Mouse (Mus musculus) heart, embryonic 15.5 days (tissue): Measurements from ENCODE around the gene Slc25a31. TPM values are rescaled to one million over a fixed set of nuclear protein-coding genes. Genes with fewer than 3 reads are reported as not detected.

ENCODE experiments used
- ATAC-seq: fragments of 200-750 bp; cut with Nextera tagmentation; replicated peaks from 2 replicates; pipeline ENCODE4 v1.8.0; 2017; ENCODE audit warnings: low read depth, moderate TSS enrichment; ENCODE audit not compliant: insufficient number of reproducible peaks, insufficient read depth, low FRiP score
- H3K27ac ChIP-seq: fragments of 300-500 bp; sonication (generic); 2 replicates; pipeline ENCODE4 v1.5.1; 2015; ENCODE audit warnings: mild to moderate bottlenecking, inconsistent platforms
- H3K27me3 ChIP-seq: fragments of 300-500 bp; sonication (generic); 2 replicates; pipeline ENCODE4 v1.6.1; 2015; ENCODE audit warnings: inconsistent platforms
- H3K36me3 ChIP-seq: fragments of 300-500 bp; sonication (generic); 2 replicates; pipeline ENCODE4 v1.6.1; 2015; ENCODE audit warnings: mild to moderate bottlenecking, inconsistent platforms
- H3K4me1 ChIP-seq: fragments of 300-500 bp; sonication (generic); replicated peaks from 2 replicates; pipeline ENCODE4 v1.6.1; 2015; ENCODE audit warnings: inconsistent platforms
- H3K4me2 ChIP-seq: fragments of 300-500 bp; sonication (generic); 2 replicates; pipeline ENCODE4 v1.6.1; 2015; ENCODE audit warnings: inconsistent platforms, mild to moderate bottlenecking, moderate library complexity
- H3K4me3 ChIP-seq: fragments of 300-500 bp; sonication (generic); 2 replicates; pipeline ENCODE4 v1.5.1; 2015; ENCODE audit warnings: mild to moderate bottlenecking, inconsistent platforms
- H3K9ac ChIP-seq: fragments of 300-500 bp; sonication (generic); 2 replicates; pipeline ENCODE4 v1.6.1; 2015; ENCODE audit warnings: mild to moderate bottlenecking, inconsistent platforms
- H3K9me3 ChIP-seq: fragments of 300-500 bp; sonication (generic); replicated peaks from 2 replicates; pipeline ENCODE4 v1.6.1; 2016; ENCODE audit warnings: inconsistent platforms
- WGBS: fragments of 180-500 bp; shearing (Covaris S2); methylation state at CpG from one replicate; pipeline ENCODE4 v1.1.7; 2015; ENCODE audit warnings: mixed read lengths; 5-methylcytosine and 5-hydroxymethylcytosine counted together
- polyA plus RNA-seq: library from polyadenylated mRNA; unstranded; fragments of >200 nt; fragmentation: Nextera tagmentation; extraction: Ambion mirVana; gene quantifications from 2 replicates; pipeline ENCODE4 v1.2.1, GENCODE M21; 2015

Gene Slc25a31
- polyA plus RNA-seq, 1 experiment from 2014 or later: 0.81 TPM

DNA sequence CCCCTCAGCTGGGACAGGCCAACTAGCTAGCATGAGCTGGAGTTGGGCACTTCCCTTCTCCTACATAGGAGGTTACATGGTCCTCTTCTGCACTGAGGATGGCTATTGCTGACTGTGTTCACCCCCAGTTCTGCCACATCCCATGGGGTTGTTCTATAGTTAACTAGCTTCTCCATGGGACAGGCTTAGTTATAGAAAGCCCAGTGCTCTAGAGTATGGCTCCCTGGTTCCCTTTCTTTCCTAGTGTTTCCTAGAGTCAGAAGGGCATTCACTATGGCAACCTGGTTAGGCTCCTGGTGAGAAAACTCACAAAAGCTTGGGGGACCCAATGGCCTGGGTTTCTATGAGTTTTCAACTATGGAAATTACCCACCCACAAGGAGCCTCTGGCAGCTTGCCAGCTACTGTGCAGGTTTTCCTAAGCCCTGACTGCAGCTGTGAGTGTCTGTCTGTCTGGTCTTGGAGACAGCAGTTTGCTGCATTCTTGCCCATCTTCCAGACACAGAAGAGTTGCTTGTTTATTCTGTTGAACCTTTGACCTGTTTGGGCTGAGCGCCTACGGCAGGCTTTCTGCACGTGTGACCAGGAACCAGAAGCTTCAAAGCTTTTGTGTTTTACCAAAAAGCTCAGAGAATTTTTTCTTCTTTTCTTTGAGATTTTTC, 22.7 kb upstream of the Slc25a31 start:
- Histone ChIP-seq H3K4me2 (no peak overlapping the region), H3K27ac (no peak overlapping the region), H3K4me1 (peaks cover 31% of the 10 kb centered on the region), H3K36me3 (no peaks in the 10 kb centered on the region), H3K4me3 (no peak overlapping the region), H3K9ac (no peak overlapping the region), H3K27me3 (no peaks in the 10 kb centered on the region), H3K9me3 (no peaks in the 10 kb centered on the region)
- WGBS: 26% methylated on average over 3 of the region's 3 CpGs
- ATAC-seq: no peak

DNA sequence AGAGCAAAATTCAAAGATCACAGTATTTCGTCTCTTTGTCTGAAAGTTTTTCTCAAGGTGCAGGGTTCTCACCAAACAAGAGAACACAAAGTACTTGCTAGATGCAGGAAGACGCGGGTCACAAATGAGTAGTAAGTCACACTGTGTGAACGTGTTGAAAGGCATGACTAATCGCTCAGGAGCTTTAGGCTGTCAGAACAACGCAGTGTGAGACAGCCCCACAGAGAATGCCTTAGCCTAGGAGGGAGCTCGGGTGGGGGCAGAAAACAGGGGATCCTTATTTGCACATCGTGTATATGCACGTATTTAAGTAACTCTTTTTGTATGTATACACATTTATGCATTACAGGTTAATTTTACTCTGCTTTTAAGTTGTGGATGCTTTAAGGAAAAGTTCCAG, 21.8 kb upstream of the Slc25a31 start:
- peak overlapping the region; percentile 6; the same call in 1 of the 2 replicates for H3K4me2 ChIP-seq

DNA sequence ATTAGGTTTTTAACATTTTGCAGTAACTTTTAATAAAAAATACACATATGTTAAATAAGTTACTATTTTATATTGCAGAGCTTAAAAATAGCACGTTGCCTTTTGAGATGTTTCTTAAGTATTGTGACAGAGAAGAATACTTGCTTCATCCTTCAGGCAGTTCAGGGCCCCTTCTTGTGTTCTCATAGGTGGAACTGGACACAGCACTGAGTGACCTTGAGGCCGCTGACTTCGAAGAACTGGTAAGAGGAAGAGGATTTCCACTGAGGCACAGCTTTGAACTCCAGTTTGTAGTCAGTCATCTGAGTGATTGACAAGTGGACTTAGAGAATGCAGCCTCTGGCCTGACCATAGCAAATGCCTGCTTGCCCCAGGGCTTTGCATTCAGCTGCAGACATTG, 21.1 kb upstream of the Slc25a31 start:
- no peak overlapping the region for H3K4me3 ChIP-seq
- H3K4me2 ChIP-seq: no peak overlapping the region
- 65% methylated on average over 3 of the region's 3 CpGs for WGBS
- no peak overlapping the region for H3K27ac ChIP-seq
- H3K9me3 ChIP-seq: no peaks in the 10 kb centered on the region
- H3K36me3 ChIP-seq: no peaks in the 10 kb centered on the region
- H3K27me3 ChIP-seq: no peaks in the 10 kb centered on the region
- ATAC-seq: no peak
- peaks cover 24% of the 10 kb centered on the region for H3K4me1 ChIP-seq
- H3K9ac ChIP-seq: no peak overlapping the region

More for the DNA sequence above, 21.8 kb upstream of the Slc25a31 start:
- WGBS: 24% methylated on average over 9 of the region's 9 CpGs
- H3K9ac ChIP-seq: no peak overlapping the region
- H3K36me3 ChIP-seq: no peaks in the 10 kb centered on the region
- H3K4me1 ChIP-seq: peaks cover 30% of the 10 kb centered on the region
- H3K4me3 ChIP-seq: no peak overlapping the region
- no peak; the same call in 1 of the 2 replicates for ATAC-seq
- no peaks in the 10 kb centered on the region for H3K27me3 ChIP-seq
- no peaks in the 10 kb centered on the region for H3K9me3 ChIP-seq
- H3K27ac ChIP-seq: peak overlapping the region; percentile 45; the same call in 1 of the 2 replicates

DNA sequence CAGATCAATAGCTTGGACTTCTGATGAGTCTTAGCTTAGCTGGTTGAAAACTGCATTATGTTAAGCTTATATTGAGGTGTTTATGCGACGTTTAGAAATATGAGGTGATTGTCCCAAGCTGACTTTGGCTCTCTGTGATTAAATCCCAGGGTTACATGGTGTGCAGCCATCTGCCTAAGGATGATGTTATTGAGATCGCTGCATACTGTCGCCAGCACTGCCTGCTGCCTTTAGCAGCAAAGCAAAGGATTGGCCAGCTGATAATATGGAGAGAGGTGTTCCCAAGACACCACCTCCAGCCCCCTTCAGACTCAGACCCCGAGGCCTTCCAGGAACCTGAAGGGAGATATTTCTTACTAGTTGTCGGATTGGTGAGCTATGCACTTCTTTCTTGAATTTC, 17.1 kb upstream of the Slc25a31 start:
- peaks cover 21% of the 10 kb centered on the region for H3K4me1 ChIP-seq
- no peak for ATAC-seq
- no peaks in the 10 kb centered on the region for H3K27me3 ChIP-seq
- no peak overlapping the region for H3K4me3 ChIP-seq
- H3K4me2 ChIP-seq: no peak overlapping the region
- 86% methylated on average over 6 of the region's 6 CpGs for WGBS
- no peak overlapping the region for H3K27ac ChIP-seq
- H3K9ac ChIP-seq: no peak overlapping the region
- H3K36me3 ChIP-seq: no peaks in the 10 kb centered on the region
- H3K9me3 ChIP-seq: no peaks in the 10 kb centered on the region

DNA sequence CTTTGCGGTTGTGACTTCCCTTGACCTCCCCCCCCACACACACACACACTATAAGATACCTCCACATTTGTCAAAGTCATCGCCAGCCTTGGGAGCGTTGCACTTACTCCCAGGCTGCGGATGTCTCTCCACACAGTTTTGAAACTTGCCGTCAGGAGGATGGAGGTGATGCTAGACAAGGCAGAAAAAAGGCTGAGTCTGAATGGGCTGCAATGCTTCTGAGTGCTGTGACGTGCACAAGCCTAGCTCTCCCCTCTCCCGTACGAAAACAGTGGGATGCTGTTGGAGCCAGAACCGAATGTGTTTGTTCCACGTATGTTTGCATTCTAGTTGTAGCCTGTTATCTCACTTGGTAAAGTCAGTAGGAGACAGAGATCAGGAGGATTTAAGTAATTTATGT, 15.2 kb upstream of the Slc25a31 start:
- H3K4me3 ChIP-seq: no peak overlapping the region
- H3K9me3 ChIP-seq: no peaks in the 10 kb centered on the region
- 47% methylated on average over 10 of the region's 10 CpGs for WGBS
- H3K36me3 ChIP-seq: no peaks in the 10 kb centered on the region
- H3K4me1 ChIP-seq: peaks cover 15% of the 10 kb centered on the region
- no peak overlapping the region for H3K9ac ChIP-seq
- H3K27me3 ChIP-seq: no peaks in the 10 kb centered on the region
- 0 out of 2 replicates have a peak overlapping the region, but pooled peaks have one; percentile 4 for H3K27ac ChIP-seq
- ATAC-seq: no peak
- H3K4me2 ChIP-seq: peak overlapping the region; percentile 8; the same call in 1 of the 2 replicates

DNA sequence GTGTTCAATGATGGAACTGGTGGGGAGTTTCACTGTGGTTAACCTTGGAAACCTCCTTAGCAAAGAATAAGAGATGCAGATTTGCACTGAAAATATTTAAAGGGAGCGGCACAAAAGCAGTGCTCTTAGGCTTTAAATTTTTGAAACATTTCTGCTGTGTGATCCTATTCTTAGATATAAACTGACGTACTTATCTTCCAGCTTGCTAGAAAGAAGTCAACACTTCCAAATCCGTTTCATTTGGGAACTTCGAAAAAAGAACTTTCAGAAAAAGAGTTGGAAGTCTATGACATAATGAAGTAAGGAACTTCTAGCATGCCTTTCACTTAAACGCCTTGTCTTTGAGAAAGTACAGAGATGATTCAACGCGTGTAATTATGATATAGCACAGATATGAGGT, 14.7 kb upstream of the Slc25a31 start:
- Histone ChIP-seq H3K4me3 (no peak overlapping the region), H3K27me3 (no peaks in the 10 kb centered on the region), H3K9me3 (no peaks in the 10 kb centered on the region), H3K27ac (0 out of 2 replicates have a peak overlapping the region, but pooled peaks have one; percentile 4), H3K4me1 (peaks cover 15% of the 10 kb centered on the region), H3K9ac (no peak overlapping the region), H3K4me2 (0 out of 2 replicates have a peak overlapping the region, but pooled peaks have one; percentile 8), H3K36me3 (no peaks in the 10 kb centered on the region)
- no peak for ATAC-seq
- 36% methylated on average over 7 of the region's 7 CpGs for WGBS

DNA sequence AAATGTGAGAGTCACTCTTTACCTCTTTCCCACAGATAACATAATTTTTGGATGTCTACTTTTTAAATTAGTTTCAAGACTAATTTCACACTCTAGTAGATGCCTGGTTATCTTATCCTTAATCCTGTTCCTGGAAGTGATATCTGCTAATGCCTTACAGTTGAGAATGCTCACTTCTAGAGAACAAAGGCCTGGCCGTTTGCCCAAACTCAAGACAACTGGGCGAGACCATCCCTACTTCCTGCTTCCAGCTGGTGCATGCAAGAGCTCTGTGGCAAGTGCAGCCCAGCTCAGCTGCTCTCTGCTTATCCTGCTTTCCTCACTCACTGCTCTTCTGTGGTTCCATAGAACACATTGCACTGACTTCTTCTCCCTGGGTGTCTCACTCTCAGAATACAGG, 14.2 kb upstream of the Slc25a31 start:
- no peak overlapping the region for H3K4me3 ChIP-seq
- no peaks in the 10 kb centered on the region for H3K36me3 ChIP-seq
- 0 out of 2 replicates have a peak, but pooled peaks have one; percentile 43 for ATAC-seq
- no peaks in the 10 kb centered on the region for H3K9me3 ChIP-seq
- H3K27me3 ChIP-seq: no peaks in the 10 kb centered on the region
- H3K9ac ChIP-seq: no peak overlapping the region
- no peak overlapping the region for H3K4me2 ChIP-seq
- 0 out of 2 replicates have a peak overlapping the region, but pooled peaks have one; percentile 24 for H3K27ac ChIP-seq
- peaks cover 15% of the 10 kb centered on the region for H3K4me1 ChIP-seq
- 18% methylated on average over 2 of the region's 2 CpGs for WGBS

DNA sequence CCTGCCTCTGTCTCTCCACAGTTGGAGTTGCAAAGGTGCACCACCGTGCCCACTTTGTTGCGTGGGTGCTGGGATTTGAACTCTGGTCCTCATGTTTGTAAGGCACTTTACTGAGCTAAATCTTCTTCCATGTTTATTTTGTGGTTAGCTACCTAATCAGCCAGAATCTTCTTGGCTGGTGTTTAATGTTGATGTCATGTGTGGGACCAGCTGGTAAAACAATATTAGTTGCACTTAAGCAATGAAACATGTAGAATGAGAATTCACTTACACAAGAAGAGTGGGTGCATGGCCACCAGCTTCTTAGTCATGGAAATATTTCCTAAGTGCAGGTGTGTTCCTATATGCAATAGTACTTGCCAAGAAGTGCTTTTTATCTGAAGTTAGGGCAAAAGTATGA, 13.5 kb upstream of the Slc25a31 start:
- Histone ChIP-seq H3K27me3 (no peaks in the 10 kb centered on the region), H3K27ac (no peak overlapping the region), H3K36me3 (no peaks in the 10 kb centered on the region), H3K4me2 (no peak overlapping the region), H3K9me3 (no peaks in the 10 kb centered on the region), H3K4me1 (peaks cover 15% of the 10 kb centered on the region), H3K9ac (no peak overlapping the region), H3K4me3 (no peak overlapping the region)
- 96% methylated on average over 2 of the region's 2 CpGs for WGBS
- no peak for ATAC-seq

DNA sequence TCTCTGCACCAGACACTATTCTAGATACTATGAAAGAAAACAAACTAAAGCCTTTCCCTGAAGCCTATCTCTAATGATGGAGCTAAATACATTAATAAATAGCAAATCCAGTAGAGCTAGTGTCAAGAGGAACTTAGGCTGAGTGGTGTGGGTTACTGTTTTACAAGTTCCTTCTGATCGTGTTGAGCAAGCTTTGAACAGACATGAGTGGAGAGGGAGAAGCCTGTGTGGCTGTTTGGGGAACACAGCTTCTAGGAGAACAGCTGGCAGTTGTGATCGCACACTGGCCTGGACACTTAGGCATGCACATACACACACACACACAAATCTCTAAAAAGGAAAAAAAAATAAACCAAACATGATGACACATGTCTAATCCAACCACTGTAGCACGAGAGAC, 9.8 kb upstream of the Slc25a31 start:
- 68% methylated on average over 3 of the region's 3 CpGs for WGBS
- no peaks in the 10 kb centered on the region; the same call in 1 of the 2 replicates for H3K36me3 ChIP-seq
- no peak overlapping the region for H3K9ac ChIP-seq
- H3K4me1 ChIP-seq: peaks cover 9% of the 10 kb centered on the region
- ATAC-seq: no peak
- H3K9me3 ChIP-seq: no peaks in the 10 kb centered on the region
- no peaks in the 10 kb centered on the region for H3K27me3 ChIP-seq
- no peak overlapping the region for H3K4me3 ChIP-seq
- H3K4me2 ChIP-seq: no peak overlapping the region
- no peak overlapping the region for H3K27ac ChIP-seq

DNA sequence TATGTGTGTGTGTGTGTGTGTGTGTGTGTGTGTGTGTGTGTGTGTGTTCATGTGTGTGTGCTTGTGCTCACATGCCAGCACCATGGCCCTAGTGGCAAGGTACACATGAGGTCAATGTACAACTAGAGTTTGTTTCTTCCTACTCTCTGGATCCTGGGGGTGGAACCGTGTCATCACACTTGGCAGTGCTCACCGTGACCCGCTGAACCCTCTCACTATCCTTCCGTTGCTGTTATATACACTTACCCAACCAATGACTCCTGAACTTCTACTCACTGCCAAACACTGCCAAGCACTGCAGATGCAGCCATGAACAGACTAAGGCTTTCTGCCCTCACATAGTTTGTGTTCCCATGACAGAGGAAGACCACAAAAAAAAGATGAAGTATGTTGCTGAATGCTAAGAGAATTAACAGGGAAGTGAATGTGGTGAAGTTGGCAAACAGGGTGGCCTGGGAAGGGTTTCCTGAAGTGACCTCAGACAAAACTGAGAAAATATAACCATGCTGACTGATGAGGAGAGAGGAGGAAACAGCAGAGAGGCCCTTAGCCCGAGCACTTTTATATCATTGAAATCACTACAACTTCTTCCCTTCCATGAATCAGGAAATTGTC, 3.7 kb upstream of the Slc25a31 start:
- no peaks in the 10 kb centered on the region; the same call in 1 of the 2 replicates for H3K36me3 ChIP-seq
- no peaks in the 10 kb centered on the region for H3K4me1 ChIP-seq
- H3K9ac ChIP-seq: no peak overlapping the region
- no peaks in the 10 kb centered on the region for H3K27me3 ChIP-seq
- no peak overlapping the region for H3K27ac ChIP-seq
- H3K4me3 ChIP-seq: no peak overlapping the region
- no peak for ATAC-seq
- 66% methylated on average over 5 of the region's 5 CpGs for WGBS
- no peaks in the 10 kb centered on the region for H3K9me3 ChIP-seq
- H3K4me2 ChIP-seq: no peak overlapping the region

DNA sequence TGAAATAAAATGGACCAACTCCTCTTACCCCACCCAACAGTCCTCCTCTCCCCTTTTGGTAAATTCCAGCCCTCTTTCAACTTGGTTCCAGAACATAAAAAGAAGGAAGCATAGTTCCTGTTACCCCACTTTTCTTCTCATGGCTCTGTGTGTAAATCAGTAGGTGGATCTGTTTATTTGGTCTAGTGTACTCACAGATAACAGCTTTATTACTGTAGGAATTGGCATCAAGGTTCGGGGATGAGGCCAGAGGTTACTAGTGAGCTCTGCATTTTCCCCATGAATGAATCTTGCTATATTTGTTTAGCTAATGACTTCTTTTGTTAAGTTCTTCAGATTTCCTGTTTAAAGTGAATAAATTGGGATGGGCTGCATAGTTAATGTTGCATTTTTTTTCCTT, 7.4 kb downstream of the Slc25a31 start:
- no peaks in the 10 kb centered on the region for H3K27me3 ChIP-seq
- 41% methylated on average over 1 of the region's 1 CpGs for WGBS
- no peak overlapping the region for H3K27ac ChIP-seq
- no peak overlapping the region for H3K4me2 ChIP-seq
- no peaks in the 10 kb centered on the region for H3K9me3 ChIP-seq
- no peak overlapping the region for H3K4me3 ChIP-seq
- no peaks in the 10 kb centered on the region for H3K4me1 ChIP-seq
- no peak for ATAC-seq
- H3K9ac ChIP-seq: no peak overlapping the region
- H3K36me3 ChIP-seq: no peaks in the 10 kb centered on the region

DNA sequence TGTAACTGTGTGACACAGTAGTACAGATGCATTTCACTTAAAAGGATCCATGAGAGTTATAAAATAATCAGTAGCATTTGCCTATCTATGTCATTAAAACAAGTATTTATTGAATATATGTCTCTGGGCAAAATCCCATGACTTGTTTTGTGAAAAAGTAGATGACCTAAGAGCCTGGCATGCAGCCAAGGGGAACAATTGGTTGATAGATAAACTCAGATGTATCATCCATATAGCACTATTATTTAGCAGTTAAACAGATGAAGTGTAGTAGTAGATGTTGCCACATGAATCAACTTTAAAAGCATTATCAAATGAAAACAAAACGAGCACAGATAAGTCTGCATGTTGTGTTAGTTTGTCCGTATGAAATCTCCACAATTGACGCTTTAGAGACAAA, 10.4 kb downstream of the Slc25a31 start:
- no peaks in the 10 kb centered on the region for H3K4me1 ChIP-seq
- H3K9ac ChIP-seq: no peak overlapping the region
- no peak overlapping the region for H3K4me3 ChIP-seq
- H3K36me3 ChIP-seq: no peaks in the 10 kb centered on the region
- H3K27ac ChIP-seq: no peak overlapping the region
- WGBS: 62% methylated on average over 3 of the region's 3 CpGs
- ATAC-seq: no peak
- no peak overlapping the region for H3K4me2 ChIP-seq
- H3K9me3 ChIP-seq: no peaks in the 10 kb centered on the region
- H3K27me3 ChIP-seq: no peaks in the 10 kb centered on the region
